Mouse (Mus musculus): Measurements from ENCODE around the gene Cbarp. TPM values are rescaled to one million over a fixed set of nuclear protein-coding genes. Genes with fewer than 3 reads are reported as not detected.
A peak's percentile ranks its signal among the peaks of the same experiment; 100 is the strongest.
"Not testable (repeated sequence)": the region's sequence is repeated elsewhere in the genome, so short reads cannot be mapped to it uniquely, and the experiment has no call there.

Gene Cbarp
- total RNA-seq, 2 experiments from 2014 or later = 3.2 to 4.1 TPM

DNA sequence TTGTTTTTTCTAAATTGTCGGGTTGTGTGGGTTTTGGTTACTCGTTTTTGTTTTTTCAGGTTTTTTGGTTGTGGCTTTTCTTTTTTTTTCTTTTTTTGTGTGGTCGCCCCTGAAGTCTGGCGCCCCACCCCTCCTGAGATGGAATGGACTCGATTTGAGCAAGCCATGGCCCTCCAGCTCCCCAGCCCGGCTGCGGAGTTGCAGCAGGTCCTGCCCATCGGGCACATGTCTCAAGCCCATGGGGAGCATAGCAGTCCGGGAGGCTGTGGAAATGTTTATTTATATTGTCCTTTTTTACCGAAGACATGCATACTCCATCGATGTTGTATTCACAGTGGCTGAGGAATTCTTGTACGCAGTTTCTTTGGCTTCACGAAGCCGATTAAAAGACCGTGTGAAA, 30.6 kb upstream of the Cbarp start:
- no peak for DNase-seq

DNA sequence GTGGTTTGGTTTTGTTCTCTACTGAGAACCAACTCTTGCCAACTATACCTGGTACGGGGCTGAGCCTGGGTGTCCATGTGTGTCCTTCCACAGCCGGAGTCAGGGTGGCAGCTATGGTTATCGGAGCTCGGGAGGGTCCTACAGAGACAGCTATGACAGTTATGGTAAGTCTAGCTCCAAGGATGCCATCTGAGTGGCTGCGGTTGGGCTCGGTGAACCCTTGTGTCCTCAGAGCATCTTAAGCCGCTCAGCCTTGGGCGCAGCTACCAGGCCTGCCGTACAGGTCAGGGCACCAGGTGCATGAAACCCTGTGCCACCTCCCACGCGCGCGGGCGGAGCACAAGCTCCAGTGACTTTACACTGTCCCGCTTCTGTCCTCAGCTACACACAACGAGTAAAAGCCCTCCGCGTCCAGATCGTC, 30.0 kb upstream of the Cbarp start:
- intact Hi-C loops (cut with DNase I) = loop anchor here (10.0 kb wide), 1 partner anchor 174 kb away; the partner anchor contains the start of gene Adamtsl5
- DNase-seq = peak in 1 of 2 experiments; percentile 4

More for the DNA sequence above, 30.6 kb upstream of the Cbarp start:
- intact Hi-C loops (cut with DNase I) = loop anchor here (10.0 kb wide), 1 partner anchor 174 kb away; the partner anchor contains the start of gene Adamtsl5

DNA sequence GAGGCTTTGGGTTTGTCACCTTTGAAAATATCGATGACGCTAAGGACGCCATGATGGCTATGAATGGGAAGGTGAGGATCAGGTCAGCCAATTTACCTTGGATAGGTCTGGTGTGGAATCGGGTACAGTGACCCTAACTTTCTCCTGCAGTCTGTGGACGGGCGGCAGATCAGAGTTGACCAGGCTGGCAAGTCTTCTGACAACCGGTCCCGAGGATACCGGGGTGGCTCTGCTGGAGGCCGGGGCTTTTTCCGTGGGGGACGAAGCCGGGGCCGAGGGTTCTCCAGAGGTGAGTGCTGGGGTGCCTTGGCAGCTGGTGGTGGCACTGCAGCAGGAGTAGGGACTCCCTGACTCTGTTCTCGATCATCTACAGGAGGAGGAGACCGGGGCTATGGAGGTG, 29.4 kb upstream of the Cbarp start:
- intact Hi-C loops (cut with DNase I) = loop anchor here (10.0 kb wide), 1 partner anchor 175 kb away; the partner anchor contains the start of gene Adamtsl5
- DNase-seq = no peak

DNA sequence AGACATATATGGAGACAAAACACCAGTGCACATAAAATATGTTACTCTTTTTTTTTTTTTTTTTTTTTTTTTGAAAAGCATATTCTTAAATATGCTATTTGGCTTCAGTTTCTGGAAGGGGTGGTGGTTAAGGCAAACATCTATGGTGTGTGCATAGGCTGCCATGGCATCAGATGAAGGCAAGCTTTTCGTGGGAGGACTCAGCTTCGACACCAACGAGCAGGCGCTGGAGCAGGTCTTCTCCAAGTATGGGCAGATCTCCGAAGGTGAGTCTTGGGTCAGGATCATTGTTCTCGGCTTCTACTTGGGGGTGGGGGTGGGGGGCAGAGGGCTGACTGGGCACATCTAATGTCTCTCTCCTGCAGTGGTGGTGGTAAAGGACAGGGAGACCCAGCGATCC, 29.0 kb upstream of the Cbarp start:
- no peak for DNase-seq
- intact Hi-C loops (cut with DNase I) = loop anchor here (10.0 kb wide), 1 partner anchor 175 kb away; the partner anchor contains the start of gene Adamtsl5

DNA sequence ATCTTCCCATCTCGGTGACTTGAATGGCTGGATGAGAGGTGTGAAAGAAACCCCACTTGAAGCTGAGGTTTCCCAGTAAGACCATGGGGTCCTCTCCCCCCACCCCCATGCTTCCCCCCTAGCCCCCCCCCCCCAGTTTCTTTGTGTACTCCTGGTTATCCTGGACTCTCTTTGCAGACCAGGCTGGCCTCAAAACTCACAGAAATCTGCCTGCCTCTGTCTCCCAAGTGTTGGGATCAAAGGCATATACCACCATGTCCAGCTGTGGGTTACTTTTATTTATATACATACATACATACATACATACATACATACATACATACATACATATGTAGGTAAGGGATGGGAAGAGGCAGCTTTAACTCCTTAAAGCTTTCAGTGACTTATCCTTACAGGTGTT, 28.4 kb upstream of the Cbarp start:
- DNase-seq = no peak
- intact Hi-C loops (cut with DNase I) = no loop called here

DNA sequence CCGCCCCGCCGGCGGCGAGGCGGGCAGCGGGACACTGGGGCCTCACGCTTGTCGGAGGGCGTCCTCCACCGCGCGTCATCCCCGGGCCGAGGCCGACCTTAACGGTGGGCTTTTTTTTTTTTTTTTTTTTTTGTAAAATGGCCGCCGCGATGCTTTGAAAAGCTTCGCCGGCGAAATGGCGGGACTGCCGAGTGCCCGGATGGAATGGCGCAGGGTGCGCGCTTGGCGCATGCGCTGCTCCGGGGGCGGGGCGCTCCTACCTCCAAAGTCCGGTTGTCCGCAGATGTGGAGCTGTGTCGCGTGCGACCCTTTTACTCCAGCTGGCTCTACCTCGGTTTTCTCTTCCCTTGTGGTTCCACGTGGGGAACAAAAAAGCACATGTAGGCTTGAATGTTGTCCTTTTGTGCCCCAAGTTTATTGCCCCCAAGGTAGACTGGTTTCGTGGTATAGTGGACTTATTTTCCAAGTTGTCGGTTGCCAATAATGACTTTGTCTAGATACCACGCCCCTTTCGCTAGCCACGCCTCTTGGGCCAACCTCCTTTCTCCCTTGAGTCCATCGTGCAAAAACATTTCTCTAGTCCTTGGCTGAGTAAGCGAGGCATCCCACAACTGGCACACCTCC, 27.5 kb upstream of the Cbarp start:
- DNase-seq = peak; percentile 95 to 97
- intact Hi-C loops (cut with DNase I) = no loop called here

DNA sequence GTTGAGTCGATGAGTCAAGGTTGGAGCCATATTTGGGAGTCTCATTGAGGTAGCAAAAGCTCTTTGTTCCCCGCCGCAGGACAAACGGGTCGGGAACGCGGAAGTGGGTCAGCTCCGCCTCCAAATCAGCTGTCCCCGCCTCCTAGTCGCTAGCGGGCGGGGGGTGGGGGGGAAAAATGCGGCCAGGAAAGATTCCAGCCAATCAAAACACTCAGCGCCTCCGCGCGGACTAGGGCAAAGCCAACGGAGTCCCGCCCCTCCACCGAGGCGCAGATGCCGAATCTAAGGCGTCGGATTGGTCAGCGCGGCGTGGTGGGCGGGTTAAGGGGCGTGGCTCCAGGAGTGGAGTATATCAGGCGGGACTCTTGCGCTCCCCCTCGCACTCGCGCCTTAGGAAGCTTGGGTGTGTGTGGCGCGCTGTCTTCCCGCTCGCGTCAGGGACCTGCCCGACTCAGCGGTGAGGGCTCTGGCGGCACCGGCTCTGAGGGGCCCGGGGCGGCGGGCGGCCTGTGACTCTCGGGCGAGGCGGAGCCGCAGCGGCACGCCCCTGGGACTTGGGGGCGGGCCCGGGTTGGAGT, 26.9 kb upstream of the Cbarp start:
- peak; percentile 99 to 100 for DNase-seq
- intact Hi-C loops (cut with DNase I) = no loop called here

DNA sequence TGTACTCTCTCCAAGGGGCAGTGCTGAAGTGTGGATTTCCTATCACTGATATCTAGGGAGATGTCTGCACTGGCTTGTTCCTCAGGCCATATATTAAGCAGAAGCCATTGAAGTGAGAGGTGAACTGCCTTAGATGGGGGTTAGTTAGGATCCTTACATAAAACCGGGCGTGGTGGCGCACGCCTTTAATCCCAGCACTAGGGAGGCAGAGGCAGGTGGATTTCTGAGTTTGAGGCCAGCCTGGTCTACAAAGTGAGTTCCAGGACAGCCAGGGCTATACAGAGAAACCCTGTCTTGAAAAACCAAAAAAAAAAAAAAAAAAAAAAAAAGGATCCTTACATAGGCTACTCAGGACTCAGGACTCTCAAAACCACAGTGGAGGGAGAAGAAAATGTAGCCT, 25.5 kb upstream of the Cbarp start:
- intact Hi-C loops (cut with DNase I); DNase-seq: not testable (repeated sequence)

DNA sequence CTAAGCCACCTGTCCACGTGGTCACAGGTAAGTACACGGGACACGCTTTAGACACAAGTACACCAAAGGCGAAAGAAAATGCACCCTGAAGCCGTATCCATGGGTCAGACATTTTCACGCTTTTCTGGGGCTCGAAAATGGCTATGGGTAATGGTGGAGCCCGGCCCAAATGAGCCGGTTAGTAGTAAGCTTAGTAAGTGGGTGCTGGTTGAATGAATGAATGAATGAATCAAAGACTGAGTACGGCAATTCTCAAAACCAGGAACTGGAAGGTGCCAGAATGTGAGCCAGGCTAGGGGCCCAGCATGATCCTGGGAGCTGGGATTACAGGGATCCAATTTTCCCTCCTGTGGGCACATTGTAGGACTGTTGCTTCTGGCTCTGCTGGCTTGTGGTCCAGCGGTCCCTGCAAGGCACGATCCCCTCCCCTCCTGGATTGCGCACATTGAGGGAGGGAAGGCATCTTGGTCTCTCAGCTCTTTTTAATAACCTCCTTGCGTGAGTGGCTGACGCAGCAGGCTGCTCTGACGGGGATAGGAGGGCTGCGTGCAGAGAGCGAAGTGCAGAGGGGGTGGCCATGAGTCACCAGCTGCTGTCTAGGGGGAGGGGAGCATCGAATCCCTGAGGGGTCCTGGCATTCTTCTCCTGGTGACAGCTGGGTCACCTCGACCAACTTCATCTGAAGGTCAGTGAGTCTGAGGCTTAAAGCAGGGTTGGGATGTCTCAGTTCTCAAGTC, 24.9 kb upstream of the Cbarp start, which contains the start of gene Cirbp:
TSS of gene Cirbp (plus strand) at position 594 of the 737 bp plus-strand sequence.
- peak; percentile 59 to 66 for DNase-seq
- intact Hi-C loops (cut with DNase I) = loop anchor here (1.0 kb wide), 1 partner anchor 20 kb away; no protein-coding TSS in a partner anchor

DNA sequence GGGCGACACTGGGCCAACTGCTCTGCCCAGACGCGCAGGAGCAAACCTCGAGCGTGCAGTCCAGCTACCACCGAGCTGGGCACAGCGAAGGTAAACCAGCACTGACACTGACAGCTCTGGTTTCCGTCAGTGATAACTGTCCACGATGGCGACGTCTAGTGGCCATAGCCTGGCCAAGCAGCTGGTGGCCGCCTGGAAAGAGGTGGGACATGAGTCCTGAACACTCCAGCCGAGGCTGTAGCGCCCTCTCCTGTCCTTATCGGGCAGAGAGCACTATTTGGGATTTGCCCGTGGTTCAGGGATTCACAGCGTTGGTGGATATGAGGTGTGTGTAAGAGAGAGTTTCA, 24.3 kb upstream of the Cbarp start:
- intact Hi-C loops (cut with DNase I) = loop anchor here (1.0 kb wide), 1 partner anchor 20 kb away; no protein-coding TSS in a partner anchor
- DNase-seq = peak; percentile 98 to 99

DNA sequence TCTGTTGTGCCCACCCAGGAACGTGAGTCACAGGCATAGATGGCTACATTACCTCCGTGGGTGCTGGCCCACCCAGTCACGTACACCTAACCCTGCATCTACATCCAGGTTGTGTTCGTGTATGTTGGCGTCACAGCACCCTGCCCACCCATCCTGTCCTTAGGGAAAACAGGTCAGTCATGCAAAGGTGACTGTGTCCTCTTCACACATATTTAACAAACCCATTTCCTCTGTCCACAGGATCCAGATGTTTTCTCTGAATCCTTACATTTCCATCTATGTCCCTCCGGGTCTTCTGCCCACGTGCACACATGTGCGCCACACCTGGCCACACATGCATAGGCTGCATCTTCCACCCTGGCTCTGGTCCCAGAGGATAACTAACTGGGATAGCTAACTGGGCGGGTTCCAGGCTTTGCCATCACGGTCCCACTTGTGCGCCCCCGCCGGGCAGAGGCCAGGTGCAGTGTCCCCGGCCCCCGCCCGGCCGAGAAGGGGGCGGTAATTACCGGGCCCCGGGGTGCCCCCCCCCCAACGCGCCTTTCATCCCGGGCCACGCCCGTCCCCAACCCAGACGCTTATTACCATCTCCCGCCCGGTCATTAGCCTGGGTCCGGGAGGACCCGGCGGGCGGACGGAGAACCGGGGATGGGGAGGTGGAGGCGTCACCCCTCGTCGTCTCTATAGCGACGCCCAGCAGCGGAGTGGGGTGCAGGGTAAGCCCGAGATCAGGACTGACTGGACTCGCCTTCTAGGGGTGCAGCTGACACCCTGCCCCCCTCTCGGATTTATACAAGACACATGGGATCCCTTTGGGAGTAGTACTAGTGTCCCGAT, 23.7 kb upstream of the Cbarp start:
- intact Hi-C loops (cut with DNase I) = no loop called here
- peak; percentile 42 to 49 for DNase-seq

DNA sequence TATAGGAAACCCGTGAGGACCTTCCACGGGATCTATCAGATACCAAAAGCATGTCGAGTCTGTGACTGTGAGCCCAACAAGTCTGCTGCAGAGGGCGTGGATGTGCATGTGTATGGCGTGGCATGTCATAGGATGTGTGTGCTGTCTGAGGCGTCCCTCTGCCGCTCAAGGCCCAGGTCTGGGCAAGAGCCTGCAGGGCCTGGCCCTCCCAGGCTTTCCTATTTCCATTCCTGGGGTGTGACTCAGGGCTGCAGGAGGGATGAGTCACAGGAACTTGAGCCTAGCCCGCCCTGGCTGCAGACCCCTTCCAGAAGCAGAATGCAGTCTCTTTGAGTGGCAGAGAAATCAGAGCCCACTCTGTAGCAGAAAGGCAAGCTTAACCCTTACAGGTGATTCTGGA, 23.1 kb upstream of the Cbarp start:
- intact Hi-C loops (cut with DNase I) = no loop called here
- peak; percentile 57 to 61 for DNase-seq

DNA sequence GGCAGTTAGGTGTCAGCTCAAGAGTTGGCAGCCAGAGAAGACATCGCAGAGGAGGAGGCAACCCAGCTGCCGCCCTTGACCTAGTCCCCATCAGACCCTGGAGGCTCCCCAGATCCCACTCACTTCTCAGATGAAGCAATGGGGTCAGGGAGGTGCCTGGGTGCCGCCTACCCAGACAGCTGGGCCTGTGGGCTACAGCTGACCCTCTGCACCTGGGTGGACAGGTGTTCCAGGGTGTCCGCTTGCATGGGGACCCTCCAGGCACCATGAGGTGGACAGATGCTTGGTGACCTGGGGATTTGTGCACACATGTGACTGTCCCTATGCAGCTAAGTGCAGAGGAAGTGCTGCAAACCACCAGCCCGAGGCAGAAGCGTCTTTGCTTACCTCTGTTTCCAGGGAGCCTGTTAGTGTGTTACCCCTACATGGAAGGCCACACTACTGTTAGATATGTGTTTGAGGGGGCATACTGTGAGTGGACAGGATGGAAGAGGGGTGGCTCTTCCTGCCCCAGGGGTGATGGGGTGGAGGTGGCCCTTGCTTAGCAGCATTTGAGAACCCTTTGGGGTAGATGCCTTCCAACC, 22.2 kb upstream of the Cbarp start:
- no peak for DNase-seq
- intact Hi-C loops (cut with DNase I) = no loop called here

DNA sequence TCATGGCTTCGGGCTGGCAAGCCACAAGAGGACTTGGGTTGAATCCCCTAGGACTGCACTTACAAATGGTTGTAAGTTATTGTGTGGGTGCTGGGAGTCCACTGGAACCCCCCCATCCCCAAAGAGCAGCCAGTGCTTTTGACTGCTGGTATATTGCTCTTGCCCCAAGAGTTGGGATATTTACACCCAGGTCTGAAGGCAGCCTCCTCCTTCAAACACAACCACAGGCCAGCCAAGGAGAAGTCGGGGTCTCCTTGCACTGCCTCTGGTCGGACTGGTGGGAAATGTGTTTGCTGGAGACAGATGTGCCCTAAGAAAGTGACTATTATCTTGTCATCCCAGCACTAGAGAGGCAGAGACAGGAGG, 21.6 kb upstream of the Cbarp start:
- intact Hi-C loops (cut with DNase I) = no loop called here
- no peak for DNase-seq

DNA sequence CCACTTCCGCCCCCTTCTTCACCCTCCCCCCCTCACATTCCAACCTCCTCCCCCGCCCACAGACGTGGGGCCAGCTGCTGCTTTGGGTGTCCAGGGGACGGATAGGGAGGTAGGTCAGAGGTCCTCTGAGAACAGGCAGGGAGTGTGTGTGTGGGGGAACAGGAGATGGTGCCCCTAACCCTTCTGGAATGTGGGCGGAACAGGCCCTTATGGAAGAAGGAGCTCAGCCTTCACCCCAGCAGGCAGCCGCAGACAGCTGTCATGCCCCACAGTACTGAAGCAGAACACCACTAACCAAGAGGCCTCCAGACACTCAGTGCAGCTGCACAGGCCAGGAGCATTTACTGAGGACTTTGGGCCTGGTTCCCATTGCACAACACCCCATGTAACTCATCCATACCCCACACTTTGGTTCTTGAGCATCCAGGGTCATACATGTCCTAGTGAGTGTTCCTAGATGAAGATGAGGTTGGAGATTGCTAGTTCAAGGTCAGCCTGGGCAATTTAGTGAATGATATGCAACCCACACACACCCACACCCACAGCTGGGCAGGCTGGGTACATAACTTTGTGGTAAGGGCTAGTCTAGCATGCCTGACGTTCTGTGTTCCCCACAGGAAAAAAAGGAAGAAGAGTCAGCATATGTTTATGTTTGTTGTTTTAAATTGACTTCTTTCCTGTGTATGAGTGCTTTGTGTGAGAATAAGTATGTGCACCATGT, 21.0 kb upstream of the Cbarp start:
- intact Hi-C loops (cut with DNase I) = no loop called here
- DNase-seq = peak; percentile 71 to 76

DNA sequence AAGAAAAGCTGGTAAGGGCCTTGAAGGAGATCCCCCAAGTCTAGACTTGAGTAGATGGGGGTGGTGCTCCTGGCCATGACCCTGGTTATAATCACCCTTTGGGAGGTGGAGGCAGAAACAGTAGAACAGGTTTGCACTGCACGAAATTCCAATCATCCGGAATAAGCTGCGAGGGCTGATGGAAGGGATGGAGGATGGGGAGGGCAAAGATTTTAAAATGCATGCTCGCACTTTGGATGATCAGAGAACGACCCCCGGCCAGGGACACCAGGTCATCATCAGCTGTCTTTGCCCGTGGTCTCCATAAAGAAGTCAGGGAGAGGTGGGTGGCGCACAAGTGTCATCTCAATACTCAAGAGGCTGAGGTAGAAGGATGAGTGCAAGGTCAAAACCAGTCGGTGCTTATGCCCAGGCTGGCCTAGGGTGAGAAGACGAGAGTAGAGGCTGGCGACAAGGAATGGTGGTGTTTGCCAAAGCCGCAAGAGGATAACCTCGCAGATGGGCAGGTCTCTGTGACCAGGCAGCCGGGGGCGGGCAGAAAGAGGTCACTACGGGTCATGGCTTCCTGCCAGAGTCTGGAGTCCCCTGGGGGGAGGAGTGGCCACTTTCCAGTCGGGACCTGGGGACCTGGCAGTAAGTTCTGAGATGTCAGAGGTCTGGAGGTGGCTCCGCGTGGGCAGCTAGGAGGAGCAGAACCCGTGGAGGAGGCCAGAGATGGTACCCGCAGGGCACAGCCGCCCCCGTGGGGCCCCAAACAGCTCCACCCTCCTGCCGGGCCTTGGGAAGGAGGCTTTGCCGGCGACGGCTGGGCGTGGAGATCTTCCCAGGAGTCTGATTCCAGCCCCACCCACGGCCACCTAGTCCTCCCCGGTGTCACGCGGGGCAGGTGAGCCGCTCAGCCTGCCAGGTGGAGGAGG, 20.1 kb upstream of the Cbarp start:
- DNase-seq = peak; percentile 91 to 95
- intact Hi-C loops (cut with DNase I) = no loop called here

DNA sequence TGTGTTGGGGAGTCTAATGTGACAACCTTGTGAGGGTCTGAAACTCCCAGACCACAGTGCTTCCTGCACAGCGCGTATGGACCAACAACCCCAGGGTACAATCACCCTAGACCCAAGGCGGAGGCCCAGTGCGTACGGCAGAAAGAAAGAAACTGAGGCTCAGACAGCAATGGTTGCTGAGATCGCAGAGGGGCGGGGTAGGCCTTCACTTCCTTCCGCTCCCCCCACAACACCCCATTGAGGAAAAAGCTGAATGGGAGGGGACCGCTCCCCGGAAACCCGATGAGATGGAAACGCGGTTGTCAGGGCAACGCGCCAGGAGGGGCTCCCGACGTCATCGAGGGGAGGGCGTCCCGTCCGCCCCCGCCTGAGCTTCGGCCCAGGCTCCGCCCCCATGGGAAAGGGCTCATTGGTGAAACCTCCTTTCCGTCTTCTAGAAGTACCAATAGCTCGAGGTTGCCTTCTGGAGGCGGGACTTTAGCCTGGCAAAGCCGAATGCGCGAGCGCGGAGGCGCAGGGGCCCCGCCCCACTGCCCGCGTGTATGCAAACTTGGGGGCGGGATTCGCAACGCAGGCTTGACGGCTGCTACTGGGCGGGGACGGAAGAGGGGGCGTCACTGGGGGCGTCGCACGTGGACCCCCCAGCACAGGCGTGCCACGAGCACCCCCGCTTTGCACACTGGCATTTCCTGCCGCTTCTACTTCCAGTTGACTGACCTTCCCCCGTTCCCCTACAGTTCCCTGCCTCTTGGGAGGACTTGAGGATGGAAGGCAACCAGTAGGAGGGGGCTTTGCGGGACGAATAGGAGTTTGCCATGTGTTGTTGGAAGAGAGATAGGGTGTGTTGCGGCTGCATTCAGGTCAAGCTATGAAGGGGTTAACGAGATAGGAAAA, 19.2 kb upstream of the Cbarp start:
- intact Hi-C loops (cut with DNase I) = no loop called here
- DNase-seq = peak; percentile 99

Measured in heart, postnatal 10 days (tissue).